Mouse (Mus musculus) limb, embryonic 11.5 days (tissue): Measurements from ENCODE around the gene Nynrin. TPM values are rescaled to one million over a fixed set of nuclear protein-coding genes. Genes with fewer than 3 reads are reported as not detected.

Experiments
- ATAC-seq: fragments of 200-750 bp; cut with Nextera tagmentation; 2 replicates; pipeline ENCODE4 v1.8.0; 2017; ENCODE audit warnings: low read depth; ENCODE audit not compliant: insufficient number of reproducible peaks, low FRiP score, low TSS enrichment
- DNase-seq: peaks from one replicate; pipeline ENCODE4 v3.0.0-alpha.2; 2015; ENCODE audit warnings: low spot score
- H3K27ac ChIP-seq: fragments of 300-500 bp; sonication (generic); replicated peaks from 2 replicates; pipeline ENCODE4 v1.5.1; 2014; ENCODE audit warnings: low read depth, mild to moderate bottlenecking, low read length
- H3K27me3 ChIP-seq: fragments of 300-500 bp; sonication (generic); 2 replicates; pipeline ENCODE4 v1.6.1; 2014; ENCODE audit warnings: mild to moderate bottlenecking, low read length, mixed read lengths; ENCODE audit not compliant: control insufficient read depth, insufficient read depth
- H3K36me3 ChIP-seq: fragments of 300-500 bp; sonication (generic); 2 replicates; pipeline ENCODE4 v1.6.1; 2014; ENCODE audit warnings: mild to moderate bottlenecking, low read length, moderate library complexity, mixed read lengths; ENCODE audit not compliant: control insufficient read depth, insufficient read depth
- H3K4me1 ChIP-seq: fragments of 300-500 bp; sonication (generic); 2 replicates; pipeline ENCODE4 v1.6.1; 2014; ENCODE audit warnings: low read length, mixed read lengths; ENCODE audit not compliant: control insufficient read depth, insufficient read depth
- H3K4me2 ChIP-seq: fragments of 300-500 bp; sonication (generic); 2 replicates; pipeline ENCODE4 v1.6.1; 2014; ENCODE audit warnings: low read depth, mild to moderate bottlenecking, moderate library complexity; ENCODE audit not compliant: severe bottlenecking
- H3K4me3 ChIP-seq: fragments of 300-500 bp; sonication (generic); 2 replicates; pipeline ENCODE4 v1.5.1; 2014; ENCODE audit warnings: low read depth, low read length
- H3K9ac ChIP-seq: fragments of 300-500 bp; sonication (generic); 2 replicates; pipeline ENCODE4 v1.6.1; 2014; ENCODE audit warnings: mild to moderate bottlenecking, low read length
- H3K9me3 ChIP-seq: fragments of 300-500 bp; sonication (generic); 2 replicates; pipeline ENCODE4 v1.6.1; 2016; ENCODE audit warnings: low read length; ENCODE audit not compliant: control insufficient read depth
- WGBS: fragments of 180-500 bp; shearing (Covaris S2); extraction: QIAGEN DNeasy Blood & Tissue Kit; methylation state at CpG from one replicate; pipeline ENCODE4 v1.1.7; 2014; 5-methylcytosine and 5-hydroxymethylcytosine counted together
- polyA plus RNA-seq: library from polyadenylated mRNA; unstranded; fragments of >200 nt; fragmentation: Nextera tagmentation; extraction: Ambion mirVana; gene quantifications from 2 replicates; pipeline ENCODE4 v1.2.1, GENCODE M21; 2014

Gene Nynrin
- polyA plus RNA-seq, 1 experiment from 2014 or later, result 21.6 TPM

DNA sequence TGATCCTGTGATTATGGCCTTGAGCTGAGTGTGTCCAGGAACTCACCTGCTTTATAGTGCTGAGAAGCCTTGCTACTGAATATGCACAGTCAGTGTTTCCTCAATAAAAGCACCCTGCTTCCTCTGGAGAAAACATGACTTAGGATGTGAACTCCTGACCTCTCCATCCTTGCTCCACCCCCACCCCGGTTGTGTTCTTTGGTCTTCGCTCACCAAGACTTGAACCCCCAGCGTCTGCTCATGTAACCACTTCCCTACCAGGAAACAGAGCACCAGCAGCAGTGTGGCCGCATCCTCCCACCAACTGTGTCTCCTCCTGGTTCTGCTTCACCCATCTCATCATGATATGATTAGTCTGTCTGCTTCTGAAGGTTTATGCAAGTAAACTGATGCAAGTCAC lies 59.6 kb downstream of the Nynrin start:
- ATAC-seq, result no peak

DNA sequence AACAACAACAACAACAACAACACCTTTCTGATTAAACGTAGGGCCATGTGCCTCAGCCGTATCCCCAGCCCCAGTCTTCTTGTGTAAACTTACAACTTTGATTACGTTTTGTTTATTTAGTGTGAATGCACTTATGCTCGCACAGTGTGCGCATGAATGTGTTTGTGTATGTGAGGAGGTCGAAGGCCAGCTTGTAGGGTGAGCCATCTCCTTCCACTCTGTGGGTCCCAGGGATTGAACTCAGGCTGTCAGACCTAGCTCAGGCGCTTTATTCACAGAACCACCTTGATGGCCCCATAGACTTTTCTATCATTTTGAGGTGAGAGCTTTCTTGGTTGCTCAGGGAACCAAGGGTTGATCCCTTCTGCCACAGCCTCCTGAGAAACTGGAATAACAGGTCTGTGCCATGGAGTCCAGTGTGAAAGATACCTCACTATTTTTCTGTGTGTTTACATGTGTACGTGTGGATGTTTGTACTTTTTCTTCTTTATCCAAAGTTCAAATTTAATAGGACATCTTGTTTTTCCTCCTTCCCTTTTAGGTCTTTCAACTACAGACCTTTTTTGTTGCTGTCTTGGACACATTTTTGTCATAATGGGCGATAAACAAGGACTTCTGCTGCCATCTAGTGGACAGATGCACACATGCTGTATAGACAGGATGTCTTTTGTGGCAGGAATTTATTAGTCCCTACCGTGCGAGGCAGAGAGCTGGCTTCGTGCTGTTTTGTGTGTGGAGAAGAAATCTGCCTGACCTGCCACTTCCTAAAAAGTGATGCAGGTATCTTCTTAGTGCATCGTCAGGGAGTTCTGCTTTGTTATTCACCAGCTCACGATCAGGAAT lies 64.7 kb downstream of the Nynrin start:
- H3K4me2 ChIP-seq, result no peak overlapping the region
- DNase-seq, result peak; percentile 88
- peak; percentile 60; the same call in 1 of the 2 replicates for ATAC-seq
- no peak overlapping the region for H3K4me3 ChIP-seq
- H3K9ac ChIP-seq, result no peak overlapping the region
- H3K27me3 ChIP-seq, result no peaks in the 10 kb centered on the region
- H3K36me3 ChIP-seq, result no peaks in the 10 kb centered on the region
- no peaks in the 10 kb centered on the region for H3K9me3 ChIP-seq
- no peaks in the 10 kb centered on the region for H3K4me1 ChIP-seq
- WGBS, result 40% methylated on average over 14 of the region's 14 CpGs
- no peak overlapping the region for H3K27ac ChIP-seq

More for the DNA sequence above, 59.6 kb downstream of the Nynrin start:
- no peak overlapping the region for H3K9ac ChIP-seq
- no peaks in the 10 kb centered on the region for H3K36me3 ChIP-seq
- H3K27ac ChIP-seq, result no peak overlapping the region
- H3K4me2 ChIP-seq, result no peak overlapping the region
- 44% methylated on average over 4 of the region's 4 CpGs for WGBS
- no peak for DNase-seq
- no peaks in the 10 kb centered on the region for H3K4me1 ChIP-seq
- H3K27me3 ChIP-seq, result no peaks in the 10 kb centered on the region
- H3K4me3 ChIP-seq, result no peak overlapping the region
- H3K9me3 ChIP-seq, result no peaks in the 10 kb centered on the region

DNA sequence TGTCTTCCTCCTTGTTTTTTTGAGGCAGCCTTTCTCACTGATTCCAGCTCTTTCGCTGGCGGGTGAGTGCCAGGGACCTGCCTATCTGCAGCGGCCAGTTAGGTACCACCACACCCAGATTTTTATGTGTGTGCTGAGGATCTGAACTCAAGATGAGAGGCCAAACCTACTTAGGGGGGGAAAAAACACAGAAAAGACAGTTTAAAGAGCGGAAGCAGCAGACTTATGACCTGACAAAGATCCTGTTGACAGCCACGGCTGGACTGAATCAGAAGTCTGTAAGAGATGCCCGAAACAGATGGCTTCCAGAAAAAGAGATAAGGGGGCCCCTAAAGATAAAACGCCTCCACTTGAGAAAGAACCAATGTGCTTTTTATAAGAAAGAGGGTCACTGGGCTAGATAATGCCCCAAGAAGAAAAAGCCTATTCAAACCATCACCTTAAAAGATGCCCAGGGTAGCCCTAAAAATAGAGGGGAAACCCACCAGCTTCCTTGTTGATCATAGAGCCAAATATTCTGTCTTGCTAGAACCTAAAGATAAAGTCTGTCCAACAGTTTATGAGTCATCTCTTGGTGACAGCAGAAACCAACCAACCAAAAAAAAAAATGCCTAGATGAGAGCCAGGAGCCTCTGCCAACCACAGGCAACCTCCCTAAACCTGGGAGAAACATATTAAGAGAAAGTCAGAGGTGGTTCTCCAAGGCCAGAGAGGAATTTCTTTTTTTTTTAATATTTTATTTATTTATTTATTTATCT lies 68.8 kb downstream of the Nynrin start:
- WGBS, result 16% methylated on average over 7 of the region's 7 CpGs
- Histone ChIP-seq H3K4me1 (no peaks in the 10 kb centered on the region), H3K9ac (no peak overlapping the region), H3K4me2 (no peak overlapping the region), H3K4me3 (no peak overlapping the region), H3K36me3 (no peaks in the 10 kb centered on the region), H3K27ac (no peak overlapping the region), H3K9me3 (no peaks in the 10 kb centered on the region), H3K27me3 (no peaks in the 10 kb centered on the region)
- ATAC-seq, result no peak
- no peak for DNase-seq

Other genes starting within 250 kb of the Nynrin start
- gene Rec8, start 236.0 kb upstream of the Nynrin start, polyA plus RNA-seq, result 7.7 TPM in 2 replicates
- gene Ipo4, start 218.1 kb upstream of the Nynrin start, polyA plus RNA-seq, result 91.5 and 100 TPM in 2 replicates
- gene Gm49378, start 216.1 kb upstream of the Nynrin start, polyA plus RNA-seq, result 2.2 and 2.9 TPM in 2 replicates
- 83.2 and 83.3 TPM in 2 replicates for gene Tm9sf1, start 210.2 kb upstream of the Nynrin start, polyA plus RNA-seq
- gene Tssk4, start 203.8 kb upstream of the Nynrin start, polyA plus RNA-seq, result 0.77 and 0.91 TPM in 2 replicates
- gene Mdp1, start 193.5 kb upstream of the Nynrin start, polyA plus RNA-seq, result 60.7 and 64.0 TPM in 2 replicates
- 55.4 and 60.9 TPM in 2 replicates for gene Gmpr2, start 182.1 kb upstream of the Nynrin start, polyA plus RNA-seq
- 619 and 660 TPM in 2 replicates for gene Nedd8, start 181.9 kb upstream of the Nynrin start, polyA plus RNA-seq
- 68.1 and 68.5 TPM in 2 replicates for gene Tinf2, start 172.2 kb upstream of the Nynrin start, polyA plus RNA-seq
- gene Tgm1, start 140.1 kb upstream of the Nynrin start, polyA plus RNA-seq, result 2.1 TPM in 2 replicates
- 20.0 and 20.2 TPM in 2 replicates for gene Rabggta, start 131.7 kb upstream of the Nynrin start, polyA plus RNA-seq
- 65.9 and 72.8 TPM in 2 replicates for gene Dhrs1, start 108.3 kb upstream of the Nynrin start, polyA plus RNA-seq
- 55.5 and 56.7 TPM in 2 replicates for gene Nop9, start 108.3 kb upstream of the Nynrin start, polyA plus RNA-seq
- gene Cideb, start 95.6 kb upstream of the Nynrin start, polyA plus RNA-seq, result 0.37 TPM in 1 of 2 replicates, not detected in the other
- 0.39 and 0.68 TPM in 2 replicates for gene Ltb4r2, start 92.6 kb upstream of the Nynrin start, polyA plus RNA-seq
- gene Ltb4r1, start 88.0 kb upstream of the Nynrin start, polyA plus RNA-seq, result 0.17 TPM in 1 of 2 replicates, not detected in the other
- gene Adcy4, start 69.9 kb upstream of the Nynrin start, polyA plus RNA-seq, result 13.2 and 15.0 TPM in 2 replicates
- 26.3 and 30.8 TPM in 2 replicates for gene Ripk3, start 65.1 kb upstream of the Nynrin start, polyA plus RNA-seq
- 105 and 106 TPM in 2 replicates for gene Nfatc4, start 30.9 kb upstream of the Nynrin start, polyA plus RNA-seq
- gene Cbln3, start 30.4 kb downstream of the Nynrin start, polyA plus RNA-seq, result 0.11 and 0.27 TPM in 2 replicates
- gene Khnyn, start 30.9 kb downstream of the Nynrin start, polyA plus RNA-seq, result 17.4 and 18.4 TPM in 2 replicates
- gene Sdr39u1, start 46.3 kb downstream of the Nynrin start, polyA plus RNA-seq, result 67.2 and 70.2 TPM in 2 replicates
- not detected in 2 replicates for gene Cma1, start 90.7 kb downstream of the Nynrin start, polyA plus RNA-seq
- not detected in 2 replicates for gene Cma2, start 97.0 kb downstream of the Nynrin start, polyA plus RNA-seq
- not detected in 2 replicates for gene Mcpt1, start 164.0 kb downstream of the Nynrin start, polyA plus RNA-seq
- not detected in 2 replicates for gene Mcpt9, start 176.5 kb downstream of the Nynrin start, polyA plus RNA-seq
- gene Mcpt2, start 188.0 kb downstream of the Nynrin start, polyA plus RNA-seq, result not detected in 2 replicates
- not detected in 2 replicates for gene Mcpt4, start 208.3 kb downstream of the Nynrin start, polyA plus RNA-seq
- gene Mcpt8, start 231.3 kb downstream of the Nynrin start, polyA plus RNA-seq, result not detected in 2 replicates
- not detected in 2 replicates for gene Ctsg, start 248.6 kb downstream of the Nynrin start, polyA plus RNA-seq